Mouse (Mus musculus): ENCODE results near the gene Spg20. TPM values are rescaled to one million over a fixed set of nuclear protein-coding genes. Genes with fewer than 3 reads are reported as not detected.

The Spg20 gene
- total RNA-seq, 2 experiments from 2014 or later: 2.4 to 2.9 TPM

- no peak for ATAC-seq (replicated peaks; ENCODE audit: low FRiP score, poor library complexity, severe bottlenecking)
These were observed 27.9 kb downstream of the Spg20 start for GRCm38 (mm10) chr3:55139837-55140236.

GRCm38 (mm10) chr3:55141401-55141800 is 29.5 kb downstream of the Spg20 start:
- no peak for ATAC-seq (replicated peaks; ENCODE audit: low FRiP score, poor library complexity, severe bottlenecking)

GRCm38 (mm10) chr3:55144916-55145315 is 33.0 kb downstream of the Spg20 start:
- no peak for ATAC-seq (replicated peaks; ENCODE audit: low FRiP score, poor library complexity, severe bottlenecking)

GRCm38 (mm10) chr3:55146441-55146840 is 34.5 kb downstream of the Spg20 start:
- no peak for ATAC-seq (replicated peaks; ENCODE audit: low FRiP score, poor library complexity, severe bottlenecking)

GRCm38 (mm10) chr3:55147156-55147555 is 35.2 kb downstream of the Spg20 start:
- ATAC-seq (replicated peaks; ENCODE audit: low FRiP score, poor library complexity, severe bottlenecking): no peak

- ATAC-seq (replicated peaks; ENCODE audit: low FRiP score, poor library complexity, severe bottlenecking): no peak
These were observed 36.2 kb downstream of the Spg20 start for GRCm38 (mm10) chr3:55148091-55148490.

GRCm38 (mm10) chr3:55151656-55152433 is 39.9 kb downstream of the Spg20 start:
- ATAC-seq (replicated peaks; ENCODE audit: low FRiP score, poor library complexity, severe bottlenecking): no peak

GRCm38 (mm10) chr3:55152673-55153334 is 40.9 kb downstream of the Spg20 start:
- no peak for ATAC-seq (replicated peaks; ENCODE audit: low FRiP score, poor library complexity, severe bottlenecking)

GRCm38 (mm10) chr3:55154163-55154562 is 42.3 kb downstream of the Spg20 start:
- no peak for ATAC-seq (replicated peaks; ENCODE audit: low FRiP score, poor library complexity, severe bottlenecking)

GRCm38 (mm10) chr3:55157413-55157812 is 45.5 kb downstream of the Spg20 start:
- ATAC-seq (replicated peaks; ENCODE audit: low FRiP score, poor library complexity, severe bottlenecking): no peak

- no peak for ATAC-seq (replicated peaks; ENCODE audit: low FRiP score, poor library complexity, severe bottlenecking)
These were observed 49.2 kb downstream of the Spg20 start for GRCm38 (mm10) chr3:55161144-55161543.

GRCm38 (mm10) chr3:55163510-55163909 is 51.6 kb downstream of the Spg20 start:
- no peak for ATAC-seq (replicated peaks; ENCODE audit: low FRiP score, poor library complexity, severe bottlenecking)

- no peak for ATAC-seq (replicated peaks; ENCODE audit: low FRiP score, poor library complexity, severe bottlenecking)
These were observed 60.6 kb downstream of the Spg20 start for GRCm38 (mm10) chr3:55172478-55172877.

- ATAC-seq (replicated peaks; ENCODE audit: low FRiP score, poor library complexity, severe bottlenecking): no peak
These were observed 65.4 kb downstream of the Spg20 start for GRCm38 (mm10) chr3:55177271-55177670.

GRCm38 (mm10) chr3:55181766-55182165 is 69.9 kb downstream of the Spg20 start, which contains the start of gene Sohlh2:
Gene Sohlh2 (plus strand): TSS chr3:55182028.
- no peak for ATAC-seq (replicated peaks; ENCODE audit: low FRiP score, poor library complexity, severe bottlenecking)

Other genes starting within 250 kb of the Spg20 start
- not detected in 2 replicates for gene Sertm1, start 196.2 kb upstream of the Spg20 start, total RNA-seq (2015; ENCODE audit: low replicate concordance)
- not detected in 2 replicates for gene Sertm1, start 196.2 kb upstream of the Spg20 start, total RNA-seq (2017; ENCODE audit: low replicate concordance)
- gene Ccna1, start 56.6 kb upstream of the Spg20 start, total RNA-seq (2015; ENCODE audit: low replicate concordance): not detected in 2 replicates
- not detected in 2 replicates for gene Ccna1, start 56.6 kb upstream of the Spg20 start, total RNA-seq (2017; ENCODE audit: low replicate concordance)
- gene Ccdc169, start 25.2 kb downstream of the Spg20 start, total RNA-seq (2015; ENCODE audit: low replicate concordance): not detected in 2 replicates
- gene Ccdc169, start 25.2 kb downstream of the Spg20 start, total RNA-seq (2017; ENCODE audit: low replicate concordance): not detected in 2 replicates
- not detected in 2 replicates for gene Sohlh2, start 69.9 kb downstream of the Spg20 start, total RNA-seq (2015; ENCODE audit: low replicate concordance)
- not detected in 2 replicates for gene Sohlh2, start 69.9 kb downstream of the Spg20 start, total RNA-seq (2017; ENCODE audit: low replicate concordance)
- not detected in 2 replicates for gene Dclk1, start 130.3 kb downstream of the Spg20 start, total RNA-seq (2015; ENCODE audit: low replicate concordance)
- not detected in 2 replicates for gene Dclk1, start 130.3 kb downstream of the Spg20 start, total RNA-seq (2017; ENCODE audit: low replicate concordance)

Measured in erythroid progenitor cell, adult 5-6 weeks (primary cell).